15 mouse cellular contexts compared by ENCODE assay signal in genomic region chr17:75705357-75705756, GRCm38 (mm10).
"Had no signal": no experiment of that assay in that cellular context is flagged by ENCODE, and none has a peak within 500 bp of the region (broad histone marks: within the 10 kb centered on the region; RNA-seq: fewer than 3 reads in every experiment).

No protein-coding gene starts in this region.

- H3K4me1 ChIP-seq: stomach, embryonic 15.5 days had no signal

- H3K4me3 ChIP-seq: neural tube, embryonic 15.5 days; stomach, embryonic 15.5 days had no signal

- H3K9me3 ChIP-seq: neural tube, embryonic 15.5 days; stomach, embryonic 15.5 days had no signal

- H3K27ac ChIP-seq: neural tube, embryonic 15.5 days; stomach, embryonic 15.5 days; stomach, postnatal 0 days had no signal

- H3K36me3 ChIP-seq: neural tube, embryonic 15.5 days; stomach, embryonic 15.5 days had no signal

- H3K27me3 ChIP-seq: neural tube, embryonic 15.5 days; stomach, embryonic 15.5 days had no signal

- DNase-seq: retina, postnatal 1 day; right cerebral cortex, adult 18-20 months; right cerebral cortex, postnatal 14 days; right cerebral cortex, postnatal 25 days; right cerebral cortex, postnatal 4 days; spleen, adult 18-20 months; thymus, adult 18-20 months; thymus, adult 2 months; thymus, postnatal 14 days; thymus, postnatal 25 days; thymus, postnatal 36 days; thymus, postnatal 4 days had no signal

- H3K4me2 ChIP-seq: neural tube, embryonic 15.5 days; stomach, embryonic 15.5 days had no signal

- H3K9ac ChIP-seq: neural tube, embryonic 15.5 days; stomach, embryonic 15.5 days had no signal
